Mouse (Mus musculus): ENCODE results near the gene Slc25a13.

- no peak for TF ChIP-seq POLR2A (IDR thresholded peaks at IDR 0.05; ENCODE audit: insufficient read depth, low read length)
- TF ChIP-seq CTCF (IDR thresholded peaks at IDR 0.05; ENCODE audit: low read depth, low read length) = no peak
Measured at GRCm38 (mm10) chr6:6134935-6135334, 82.0 kb downstream of the Slc25a13 start.
